Mouse (Mus musculus) cerebellum, adult 2 months (tissue): ENCODE data around the gene Tmcc1.

Source experiments
- CTCF ChIP-seq: fragments of 200-500 bp; IDR thresholded peaks from 2 replicates; pipeline ENCODE4 v1.5.1; 2011; ENCODE audit warnings: low read depth, mild to moderate bottlenecking, control low read depth, low read length, moderate library complexity, borderline replicate concordance; ENCODE audit not compliant: insufficient read depth
- POLR2A ChIP-seq: fragments of 200-500 bp; IDR thresholded peaks from 2 replicates; pipeline ENCODE4 v1.6.1; 2011; ENCODE audit warnings: low read length, control low read depth, borderline replicate concordance; ENCODE audit not compliant: insufficient read depth

DNA sequence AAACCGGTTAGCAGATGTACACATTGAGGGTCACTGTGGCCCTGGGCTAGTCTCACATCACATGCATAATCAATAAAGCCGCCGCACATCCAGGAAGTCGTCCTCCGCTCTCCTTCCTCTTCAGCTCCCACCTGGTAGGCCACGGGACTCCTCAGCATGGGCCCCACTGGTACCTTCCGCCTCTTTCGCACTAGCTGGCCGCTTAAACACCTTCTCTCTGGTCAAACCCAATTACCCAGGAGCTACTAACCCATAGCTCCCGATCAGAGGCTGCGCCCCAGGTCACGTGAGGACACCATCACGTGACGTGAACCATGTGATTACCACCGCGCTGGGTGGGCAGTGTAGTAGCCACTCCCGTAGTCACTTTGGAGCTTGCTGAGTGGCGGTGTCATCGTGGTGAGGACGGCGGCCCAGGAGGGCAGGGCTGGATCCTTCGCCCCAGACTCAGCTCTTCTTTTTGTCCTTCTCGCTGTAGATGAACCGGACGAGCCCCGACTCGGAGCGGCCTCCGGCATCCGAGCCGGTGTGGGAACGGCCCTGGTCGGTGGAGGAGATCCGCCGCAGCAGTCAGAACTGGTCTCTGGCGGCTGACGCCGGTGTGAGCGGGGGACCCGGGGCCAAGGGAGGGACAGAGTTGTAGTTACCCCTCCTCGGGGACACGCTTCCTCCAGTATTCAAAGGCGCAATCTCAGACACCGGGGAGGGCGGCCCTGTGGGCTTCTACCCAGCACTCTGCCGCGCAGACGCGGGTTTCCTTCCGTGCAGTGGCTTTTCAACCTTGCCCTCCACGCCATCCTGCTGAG is 14.6 kb upstream of the Tmcc1 start, which contains the start of gene Washc2:
- TF ChIP-seq CTCF (no peak), POLR2A (peak; percentile 96)
